Comparison of ENCODE assay signal across 8 mouse cellular contexts in the genomic region with DNA sequence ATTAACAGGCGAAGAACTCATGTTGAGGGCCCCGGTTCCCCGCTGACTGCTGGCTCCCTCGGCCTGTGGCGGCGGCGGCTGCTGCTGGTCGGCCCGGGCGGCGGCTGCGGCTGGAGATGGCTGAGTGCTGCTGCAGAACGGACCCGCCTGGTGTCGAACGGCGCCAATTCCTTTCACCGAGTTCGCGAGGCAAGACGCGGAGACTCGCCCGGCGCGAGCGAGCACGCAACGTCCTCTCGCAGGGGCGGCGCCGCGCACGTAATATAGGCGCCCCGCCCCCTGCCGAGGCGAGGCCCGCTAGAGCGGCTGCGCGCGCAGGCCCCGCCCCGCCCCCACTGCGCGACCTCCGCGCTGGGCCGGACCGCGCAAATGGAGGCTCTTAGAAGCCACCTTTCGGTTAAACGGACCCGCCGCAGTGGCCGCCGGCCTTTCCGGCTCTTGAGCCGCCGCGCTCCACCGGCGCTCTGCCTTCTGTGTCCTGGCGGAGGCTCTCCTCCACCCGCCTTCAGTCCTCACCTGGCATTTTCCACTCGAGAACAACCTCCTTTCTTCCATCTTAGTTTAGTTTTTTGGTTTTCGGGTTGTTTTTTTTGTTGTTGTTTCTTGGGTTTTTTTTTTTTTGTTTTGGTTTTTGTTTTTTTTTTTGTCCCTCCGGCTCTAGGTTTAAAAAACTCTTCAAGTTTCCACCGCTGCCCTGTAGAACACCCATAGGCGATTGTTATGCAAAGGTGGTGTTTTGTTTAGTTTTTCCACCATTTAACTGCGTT. TPM values are rescaled to one million over a fixed set of nuclear protein-coding genes. Genes with fewer than 3 reads are reported as not detected.
DNase-seq lines count a peak whose midpoint lies in the region; ATAC-seq lines count a peak whose summit lies in the region.

Hnrnpu (minus strand) TSS at position 247 of the 767 bp plus-strand sequence.

- peak; percentile 72 for DNase-seq in MEL-GATA-1-ER (ENCODE audit: extremely low read depth, low read depth)
- DNase-seq in cerebellum, adult 8-10 months, result peak; percentile 95
- peak; percentile 95 for DNase-seq in hindbrain, embryonic 10.5 days (ENCODE audit: low spot score)
- DNase-seq in layer of hippocampus, postnatal 10 days (ENCODE audit: low spot score in 2 of 2), result peak; percentile 93 to 98
- peak; percentile 95 for DNase-seq in lung, postnatal 10 days
- DNase-seq in ovary, postnatal 36 days (ENCODE audit: low spot score), result peak; percentile 97
- peak; percentile 95 for DNase-seq in thymus, postnatal 25 days

- no peaks in the 10 kb centered on the region for H3K27me3 ChIP-seq in hindbrain, embryonic 10.5 days (ENCODE audit: insufficient read depth, poor library complexity, severe bottlenecking)

- H3K36me3 ChIP-seq in hindbrain, embryonic 10.5 days, result peaks cover 35% of the 10 kb centered on the region

- ATAC-seq in frontal cortex, adult (ENCODE audit: low TSS enrichment), result peak; percentile 86

- under 1% methylated on average over 73 of the region's 73 CpGs for WGBS in hindbrain, embryonic 10.5 days

- H3K27ac ChIP-seq in hindbrain, embryonic 10.5 days, result peak within 1 kb of the TSS; percentile 100

- H3K4me1 ChIP-seq in hindbrain, embryonic 10.5 days (replicated peaks), result peaks cover 29% of the 10 kb centered on the region

- peak within 1 kb of the TSS; percentile 100 for H3K4me3 ChIP-seq in hindbrain, embryonic 10.5 days

- H3K9me3 ChIP-seq in hindbrain, embryonic 10.5 days, result no peaks in the 10 kb centered on the region

RNA-seq across cellular contexts. Expression of gene Hnrnpu, which starts in this region (rescaled TPM):
- polyA plus RNA-seq in hindbrain, embryonic 10.5 days (2016; fragmentation: Nextera tagmentation; extraction: Ambion mirVana), result 466 and 470 TPM in 2 replicates
- 100 to 1,000 TPM; 432 to 471 TPM for total RNA-seq in layer of hippocampus, postnatal 10 days (2021)

Comparison
In these comparisons a context has a peak if more than half of its experiments do, and no peak if none do; other contexts are left out.
1. Peak in every context shown above with its lines: DNase-seq, ATAC-seq, H3K4me3 ChIP-seq and H3K27ac ChIP-seq.